Mouse (Mus musculus) kidney, adult 8-10 months (tissue): ENCODE measurements around the gene E430018J23Rik.
"Not testable (repeated sequence)": the region's sequence is repeated elsewhere in the genome, so short reads cannot be mapped to it uniquely, and the experiment has no call there.

Experiments
- DNase-seq, 2 experiments: peaks; one replicate each; pipeline ENCODE4 v3.0.0; 2022

The E430018J23Rik gene

DNA sequence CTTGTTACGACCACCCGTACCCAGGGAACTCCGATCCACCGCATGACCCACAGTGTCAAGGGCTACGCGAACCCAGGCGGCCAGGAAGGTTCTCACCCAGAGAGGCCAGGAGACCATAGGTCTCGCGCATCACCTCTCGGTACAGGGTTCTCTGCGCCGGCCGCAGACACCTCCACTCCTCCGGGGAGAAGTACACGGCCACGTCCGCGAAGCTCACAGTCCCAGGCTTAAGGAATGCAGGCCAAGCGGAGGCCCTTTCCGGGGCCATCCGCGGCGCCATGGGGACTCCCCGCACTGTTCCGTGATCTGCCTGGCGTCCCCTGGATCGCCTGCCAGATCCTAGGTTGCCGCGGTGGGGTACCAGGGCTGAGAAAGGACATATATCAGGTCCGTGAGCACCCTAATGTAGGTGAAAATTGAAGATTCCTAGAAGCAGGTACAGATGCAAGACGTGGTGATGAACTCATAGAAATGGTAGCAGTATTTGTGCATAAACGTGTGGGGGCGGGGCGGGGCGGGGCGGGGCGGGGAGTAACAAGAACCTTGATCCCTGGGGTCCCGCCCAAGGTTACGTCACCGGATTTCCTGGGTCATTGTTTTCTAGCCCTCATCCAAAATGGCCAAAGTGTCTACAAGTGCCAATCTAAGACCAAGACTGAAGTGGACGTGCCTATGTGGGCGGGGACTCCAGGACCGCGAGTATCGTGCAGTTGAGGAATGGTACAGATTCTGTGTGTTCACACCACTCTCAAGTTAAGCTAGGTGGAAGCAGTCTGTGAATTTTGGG is at the start of gene E430018J23Rik:
Gene E430018J23Rik, minus strand, starts transcription at position 473 of the 787 bp plus-strand sequence.
- DNase-seq: peak; percentile 99 to 100

DNA sequence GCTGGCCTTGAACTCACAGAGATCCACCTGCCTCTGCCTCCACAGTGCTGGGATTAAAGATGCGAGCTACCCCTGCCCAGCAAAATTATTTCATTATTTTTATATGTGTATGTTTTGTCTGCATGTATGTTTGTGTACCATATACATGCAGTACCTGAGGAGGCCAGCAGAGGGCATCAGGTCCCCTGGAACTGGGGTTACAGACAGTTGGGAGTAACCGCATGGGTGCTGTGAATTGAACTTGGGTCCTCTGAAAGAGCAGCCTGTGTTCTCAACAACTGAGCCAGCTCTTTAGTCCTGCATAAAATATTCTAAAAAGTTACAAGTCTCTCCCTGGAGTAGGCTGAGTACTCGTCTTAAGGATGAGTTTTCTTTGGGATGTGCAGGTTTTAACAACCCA is 44.3 kb upstream of the E430018J23Rik start:
- no peak for DNase-seq

DNA sequence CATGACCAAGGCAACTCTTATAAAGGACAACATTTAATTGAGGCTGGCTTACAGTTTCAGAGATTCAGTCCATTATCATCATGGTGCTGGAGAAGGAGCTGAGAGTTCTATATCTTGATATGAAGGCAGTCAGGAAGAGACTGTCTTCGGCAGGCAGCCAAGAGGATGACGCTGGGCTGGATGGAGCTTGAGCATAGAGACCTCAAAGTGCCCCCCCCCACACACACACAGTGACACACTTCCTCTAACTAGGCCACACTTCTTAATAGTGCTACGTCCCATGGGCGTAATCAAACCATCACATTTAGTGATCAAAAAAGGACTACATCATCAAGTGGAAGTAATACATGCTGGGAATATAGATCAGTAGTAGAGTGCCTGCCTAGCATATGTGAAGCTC is 41.8 kb upstream of the E430018J23Rik start:
- no peak for DNase-seq

DNA sequence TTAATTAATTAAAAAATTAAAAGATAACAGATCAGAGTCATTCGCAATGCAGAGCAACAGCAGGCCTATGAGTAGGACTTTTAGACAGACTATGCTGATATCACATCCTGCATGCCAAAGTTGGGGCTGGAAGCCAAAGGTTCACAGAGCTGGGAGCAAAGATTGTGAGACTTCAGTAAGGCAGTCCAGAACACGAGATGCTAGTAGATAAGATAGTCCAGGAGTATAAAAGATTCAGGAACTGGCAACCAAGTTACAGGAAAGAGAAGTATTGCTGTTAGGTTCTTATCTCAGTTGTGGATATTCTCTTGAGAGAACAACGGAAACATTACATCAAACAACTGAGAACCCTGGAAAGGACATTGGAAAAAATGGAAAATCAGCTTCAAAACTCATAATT is 32.9 kb upstream of the E430018J23Rik start:
- DNase-seq: peak; percentile 50 to 60

DNA sequence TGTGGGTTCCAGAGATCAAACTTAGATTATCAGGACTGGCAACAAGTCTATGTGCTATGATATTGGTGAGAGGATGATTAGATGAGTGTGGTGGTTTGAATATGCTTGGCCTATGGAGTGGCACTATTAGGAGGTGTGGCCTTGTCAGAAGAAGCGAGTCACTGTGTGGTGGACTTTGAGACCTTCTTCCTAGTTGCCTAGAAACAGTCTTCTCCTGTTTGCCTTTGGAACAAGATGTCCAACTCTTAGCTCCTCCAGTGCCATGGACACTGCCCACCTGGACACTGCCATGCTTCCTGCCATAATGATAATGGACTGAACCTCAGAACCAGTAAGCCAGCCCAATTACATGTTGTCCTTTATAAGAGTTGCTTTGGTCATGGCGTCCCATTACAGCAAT is 32.5 kb upstream of the E430018J23Rik start:
- peak; percentile 53 to 56 for DNase-seq

DNA sequence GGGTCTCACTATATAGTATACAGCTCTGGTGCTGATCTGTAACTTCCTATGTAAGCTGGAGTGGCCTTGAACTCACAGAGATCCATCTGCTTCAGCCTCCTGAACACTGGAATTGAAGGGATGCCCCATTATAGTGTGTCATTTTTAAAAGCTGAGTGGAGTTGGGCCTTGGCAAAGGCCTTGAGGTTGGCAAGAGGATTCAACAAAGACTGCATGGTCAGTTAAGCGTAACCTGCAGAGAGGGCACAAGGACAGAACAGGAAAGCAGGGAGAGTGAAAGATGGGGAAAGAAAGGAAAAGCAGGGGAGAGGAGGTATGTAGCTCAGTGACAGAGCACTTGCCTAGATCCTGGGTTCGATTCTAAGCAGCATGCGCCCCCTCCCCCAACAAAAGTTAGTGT is 31.9 kb upstream of the E430018J23Rik start:
- peak; percentile 52 to 54 for DNase-seq

DNA sequence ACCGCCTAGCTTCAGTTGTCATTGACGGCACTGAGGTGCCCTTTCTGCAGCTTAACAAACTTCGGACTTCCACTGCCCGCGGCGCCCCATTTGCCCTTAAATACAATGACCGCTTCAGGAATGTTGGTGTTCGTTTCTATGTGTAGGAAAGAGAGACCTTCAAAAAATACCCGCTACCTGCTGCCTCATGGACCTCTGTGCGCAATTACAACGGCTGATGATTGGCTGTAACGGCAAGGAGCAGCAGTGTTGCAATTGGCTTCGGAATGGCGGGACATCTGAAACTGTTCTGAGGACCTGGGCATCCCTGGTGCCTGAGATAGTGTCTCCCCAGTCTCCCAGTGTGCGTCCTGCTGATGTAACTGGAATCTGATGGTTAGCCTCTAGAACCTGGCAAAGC is 28.8 kb upstream of the E430018J23Rik start:
- DNase-seq: peak; percentile 46 to 49

DNA sequence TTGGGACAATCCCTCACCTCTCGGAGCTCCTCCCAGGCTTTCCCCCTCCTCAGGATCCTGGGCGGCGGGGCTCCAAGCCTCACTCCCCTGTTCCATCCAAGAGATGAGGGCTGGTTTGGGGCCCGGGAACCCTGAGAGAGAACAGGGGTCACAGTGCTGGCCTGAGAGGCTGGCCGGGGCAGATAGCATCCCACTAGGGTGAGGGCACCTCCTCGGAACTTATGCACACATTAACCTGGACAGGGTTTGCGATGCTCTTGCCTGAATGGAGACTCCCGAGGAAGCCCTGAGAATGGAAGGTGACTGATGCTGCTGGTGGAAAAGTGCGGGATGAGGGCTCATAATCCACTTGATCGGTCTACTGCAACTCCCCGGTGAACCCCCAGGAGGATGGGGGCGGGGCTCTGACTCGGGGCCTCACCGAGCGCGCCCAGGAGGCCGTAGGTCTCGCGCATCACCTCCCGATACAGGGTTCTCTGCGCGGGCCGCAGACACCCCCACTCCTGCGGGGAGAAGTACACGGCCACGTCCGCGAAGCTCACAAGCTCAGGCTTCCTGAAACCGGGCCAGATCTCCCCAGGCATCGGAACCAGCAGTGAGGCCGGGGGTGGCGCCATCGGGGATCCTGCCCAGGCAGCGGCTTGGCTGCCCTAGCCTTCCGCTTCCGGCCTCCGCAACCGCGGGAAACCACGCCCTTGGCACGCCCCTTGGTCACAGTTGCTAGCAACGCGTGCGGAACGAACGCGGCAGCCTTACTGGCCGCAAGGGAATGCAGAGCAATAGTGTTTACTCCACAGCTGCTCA is 28.2 kb upstream of the E430018J23Rik start, which contains the start of gene Zfp688:
Gene Zfp688, minus strand, starts transcription at position 681 of the 804 bp plus-strand sequence.
- DNase-seq: peak; percentile 92 to 96

DNA sequence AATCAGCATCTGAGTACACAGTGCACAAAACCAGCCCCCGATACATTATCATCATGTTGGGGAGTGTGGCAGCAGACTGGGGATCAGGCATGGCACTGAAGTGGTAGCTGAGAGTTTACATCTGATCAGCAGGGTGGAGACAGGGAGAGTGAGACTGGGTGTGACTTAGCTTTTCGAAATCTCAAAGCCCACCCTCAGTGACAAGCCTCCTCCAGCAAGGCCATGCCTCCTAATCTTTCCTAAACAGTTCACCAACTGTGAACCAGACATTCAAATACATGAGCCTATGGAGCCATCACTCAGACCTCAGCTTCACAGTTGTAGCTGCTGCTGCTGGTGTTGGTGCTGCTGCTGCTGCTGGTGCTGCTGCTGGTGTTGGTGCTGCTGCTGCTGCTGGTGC is 18.0 kb upstream of the E430018J23Rik start:
- DNase-seq: no peak

DNA sequence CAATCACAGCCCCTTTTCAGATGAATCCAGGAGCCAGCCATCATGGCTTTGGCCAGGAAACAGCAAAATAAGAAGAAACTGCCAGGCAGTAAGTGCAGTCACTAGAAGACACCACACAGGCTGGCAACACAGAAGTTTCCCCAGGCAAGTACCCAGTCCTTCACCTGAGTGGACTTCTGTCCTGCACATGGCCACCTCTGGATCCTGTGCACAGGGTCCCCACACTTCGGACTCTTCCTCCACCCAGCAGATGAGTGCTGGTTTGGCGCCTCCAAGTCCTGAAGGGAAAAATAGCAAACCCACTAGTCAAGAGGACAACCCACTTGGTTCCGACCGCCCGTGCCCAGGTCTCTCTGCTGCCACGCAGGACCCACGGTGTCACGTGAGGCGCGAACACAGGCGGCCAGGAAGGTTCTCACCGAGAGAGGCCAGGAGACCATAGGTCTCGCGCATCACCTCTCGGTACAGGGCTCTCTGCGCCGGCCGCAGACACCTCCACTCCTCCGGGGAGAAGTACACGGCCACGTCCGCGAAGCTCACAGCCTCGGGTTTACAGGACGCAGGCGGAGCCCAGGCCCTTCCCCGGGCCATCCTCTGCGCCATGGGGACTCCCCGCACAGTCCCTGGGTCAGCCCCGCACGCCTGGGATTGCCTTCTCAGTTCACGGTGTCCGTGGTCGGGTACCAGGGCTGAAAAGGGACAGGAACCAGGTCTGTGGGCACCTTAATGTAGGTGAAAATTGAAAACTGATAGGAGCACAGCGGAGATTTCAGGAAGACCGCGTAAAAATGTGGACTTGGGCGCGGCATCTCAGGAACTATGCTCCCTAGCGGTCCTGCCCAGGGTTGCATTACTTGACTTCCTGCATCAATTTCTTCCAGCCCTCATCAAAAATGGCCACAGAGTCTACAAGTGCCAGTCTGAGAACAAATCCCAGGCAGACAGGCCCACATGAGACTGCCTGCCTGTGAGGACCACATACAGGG is 12.9 kb upstream of the E430018J23Rik start, which contains the start of gene Zfp764:
Gene Zfp764, minus strand, starts transcription at position 821 of the 986 bp plus-strand sequence.
- peak; percentile 87 to 94 for DNase-seq

DNA sequence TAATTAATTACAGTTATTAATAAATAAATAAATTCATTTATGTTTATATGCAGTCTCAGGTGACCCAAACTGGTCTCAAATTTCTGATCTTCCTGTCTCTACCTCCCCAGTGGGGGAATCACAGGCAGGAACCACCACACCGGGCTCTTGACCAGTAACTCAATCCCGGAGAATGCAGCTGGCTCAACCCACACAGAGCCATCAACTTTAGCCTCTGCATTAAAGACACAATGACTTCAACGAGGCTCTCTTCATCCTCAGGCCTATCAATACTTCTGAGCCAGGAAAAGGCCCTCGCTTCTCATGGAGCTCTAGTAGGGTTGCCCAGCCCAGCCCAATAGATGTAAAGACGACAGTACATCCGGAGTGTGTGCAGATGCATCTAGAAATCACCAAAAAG is 10.7 kb upstream of the E430018J23Rik start:
- not testable (repeated sequence) for DNase-seq

DNA sequence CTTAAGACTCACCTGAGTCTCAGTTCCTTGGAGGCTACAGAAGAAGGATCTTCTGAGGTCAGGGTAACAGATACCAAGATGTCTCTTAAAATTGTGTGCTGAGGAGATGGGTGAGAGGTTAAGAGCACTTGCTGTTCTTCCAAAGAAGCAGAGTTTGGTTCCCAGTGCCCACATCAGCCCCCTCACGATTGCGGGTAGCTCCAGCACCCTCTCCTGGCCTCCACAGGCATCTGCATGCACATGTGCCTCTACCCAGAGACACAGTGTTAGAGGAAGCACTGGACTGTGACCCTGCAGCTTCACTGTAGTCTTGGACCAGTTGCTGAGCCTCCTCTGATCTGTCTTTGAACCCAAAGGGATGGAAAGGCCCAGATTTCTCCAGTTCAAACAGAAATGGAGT is 9.6 kb upstream of the E430018J23Rik start:
- DNase-seq: no peak

DNA sequence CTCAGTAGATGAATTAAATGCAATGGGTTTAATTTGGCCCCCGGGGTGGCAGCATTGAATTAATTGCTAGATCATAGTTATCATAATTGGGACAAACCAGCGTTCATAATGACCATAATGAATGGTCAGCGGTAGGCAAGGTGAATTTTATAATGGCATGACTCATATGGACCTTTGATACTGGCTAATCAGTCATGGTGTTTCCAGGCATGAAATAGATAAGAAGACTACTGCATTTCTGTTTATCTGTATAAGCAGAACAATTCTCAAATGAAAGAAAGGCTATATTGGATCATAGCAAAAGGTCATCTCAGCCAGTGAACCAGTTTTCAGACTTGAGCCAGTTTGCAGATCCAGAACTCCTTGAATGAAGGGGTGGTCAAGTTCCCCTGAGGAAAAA is 6.9 kb upstream of the E430018J23Rik start:
- DNase-seq: no peak

DNA sequence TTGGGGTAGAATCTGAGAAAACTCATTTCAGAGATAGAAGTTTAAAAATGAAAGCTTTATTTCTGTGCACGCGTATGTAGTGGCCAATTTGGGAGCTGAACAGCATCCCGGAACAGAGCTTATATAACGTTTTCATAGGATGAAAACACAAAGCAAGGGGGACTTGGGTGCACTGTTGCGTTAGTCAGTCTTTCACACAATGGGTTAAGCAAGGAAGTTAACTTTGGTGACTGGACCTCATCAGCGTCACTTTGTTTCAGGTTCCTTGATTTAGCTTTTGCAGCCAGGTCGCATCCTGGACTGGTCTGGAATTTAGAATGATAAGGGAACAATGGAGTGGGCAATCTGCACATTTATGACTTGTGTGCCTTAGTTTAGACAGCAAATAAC is 510 bp upstream of the E430018J23Rik start:
- no peak for DNase-seq

DNA sequence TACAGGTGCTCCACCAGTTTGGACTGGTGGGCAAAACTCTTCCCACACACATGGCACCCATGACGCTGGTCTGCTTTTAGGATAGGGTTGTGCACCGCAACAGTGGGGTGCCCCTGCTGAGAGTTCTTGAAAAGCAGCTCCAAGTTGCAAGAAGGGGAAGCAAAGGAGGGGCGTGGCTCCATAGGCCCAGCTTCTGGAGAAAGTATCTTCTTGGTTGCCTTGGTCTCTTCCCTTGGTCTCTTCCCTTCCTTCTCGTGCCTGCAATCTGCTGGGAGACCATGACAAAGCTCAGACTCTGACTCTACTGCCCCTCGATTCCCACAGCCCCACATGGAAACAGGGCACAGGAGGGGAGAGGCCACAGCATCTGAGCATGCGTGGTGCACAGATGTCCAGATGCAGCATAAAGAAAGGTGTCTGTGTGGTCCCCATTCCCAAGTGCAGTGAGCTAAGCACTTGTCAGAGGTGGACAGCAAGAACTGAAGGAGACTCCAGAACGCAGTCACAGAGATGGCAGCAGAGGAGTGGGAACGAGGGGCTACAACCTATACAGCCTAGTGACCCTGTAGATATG is 1.1 kb downstream of the E430018J23Rik start:
- DNase-seq: no peak

DNA sequence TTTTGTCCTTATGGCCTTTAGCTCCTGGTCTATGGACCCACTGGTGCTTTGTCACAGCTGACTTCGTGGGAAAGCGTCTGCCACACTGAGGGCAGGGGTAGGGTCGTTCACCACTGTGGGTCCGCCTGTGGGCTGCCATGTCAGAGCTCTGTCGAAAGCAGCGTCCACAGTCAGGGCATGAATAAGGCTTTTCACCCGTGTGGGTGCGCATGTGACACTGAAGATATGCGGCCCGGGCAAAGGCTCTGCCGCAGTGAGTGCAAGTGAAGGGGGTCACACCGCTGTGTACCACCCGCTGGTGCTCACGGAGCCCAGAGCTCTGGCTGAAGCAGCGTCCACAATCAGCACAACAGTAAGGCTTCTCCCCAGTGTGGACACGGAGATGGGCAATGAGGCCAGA is 1.9 kb downstream of the E430018J23Rik start:
- no peak for DNase-seq

DNA sequence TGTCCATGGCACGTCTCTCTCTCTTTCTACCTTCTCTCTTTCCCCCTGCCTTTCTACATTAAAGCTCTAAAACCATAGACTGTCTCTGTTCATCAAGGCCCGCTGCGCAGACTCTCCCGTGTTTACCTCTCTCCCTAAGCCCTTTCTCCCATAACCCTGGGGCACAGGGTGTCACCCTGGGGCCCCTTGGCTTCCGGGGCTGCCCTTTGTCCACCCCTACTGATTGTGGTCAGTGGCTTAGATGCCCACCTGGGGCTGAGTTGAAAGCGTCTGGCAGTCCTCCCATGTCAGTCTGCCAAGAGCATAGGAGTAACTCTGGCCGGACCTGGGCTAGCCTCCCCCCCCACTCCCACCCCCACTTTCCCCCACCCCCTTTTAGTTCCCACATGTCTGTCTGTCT is 3.1 kb downstream of the E430018J23Rik start:
- no peak for DNase-seq

DNA sequence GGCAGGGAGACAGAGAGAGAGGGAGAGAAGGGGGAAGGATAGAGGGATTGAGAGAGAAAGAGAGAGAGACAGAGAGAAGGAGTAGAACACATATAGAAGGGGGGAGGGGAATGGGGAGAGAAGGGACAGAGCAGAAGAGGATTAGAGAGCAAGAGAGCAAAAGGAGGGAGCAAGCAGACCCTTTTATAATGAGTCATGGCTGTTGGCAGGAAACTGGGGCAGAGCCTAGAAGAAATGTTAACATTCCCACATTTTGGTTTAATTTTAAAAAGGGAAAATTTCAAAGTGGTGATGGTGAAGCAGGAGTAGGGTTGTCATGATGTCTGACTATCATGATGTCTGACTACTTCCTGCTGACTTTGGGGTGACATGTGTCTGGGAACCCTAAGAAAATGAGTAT is 5.2 kb downstream of the E430018J23Rik start:
- not testable (repeated sequence) for DNase-seq

DNA sequence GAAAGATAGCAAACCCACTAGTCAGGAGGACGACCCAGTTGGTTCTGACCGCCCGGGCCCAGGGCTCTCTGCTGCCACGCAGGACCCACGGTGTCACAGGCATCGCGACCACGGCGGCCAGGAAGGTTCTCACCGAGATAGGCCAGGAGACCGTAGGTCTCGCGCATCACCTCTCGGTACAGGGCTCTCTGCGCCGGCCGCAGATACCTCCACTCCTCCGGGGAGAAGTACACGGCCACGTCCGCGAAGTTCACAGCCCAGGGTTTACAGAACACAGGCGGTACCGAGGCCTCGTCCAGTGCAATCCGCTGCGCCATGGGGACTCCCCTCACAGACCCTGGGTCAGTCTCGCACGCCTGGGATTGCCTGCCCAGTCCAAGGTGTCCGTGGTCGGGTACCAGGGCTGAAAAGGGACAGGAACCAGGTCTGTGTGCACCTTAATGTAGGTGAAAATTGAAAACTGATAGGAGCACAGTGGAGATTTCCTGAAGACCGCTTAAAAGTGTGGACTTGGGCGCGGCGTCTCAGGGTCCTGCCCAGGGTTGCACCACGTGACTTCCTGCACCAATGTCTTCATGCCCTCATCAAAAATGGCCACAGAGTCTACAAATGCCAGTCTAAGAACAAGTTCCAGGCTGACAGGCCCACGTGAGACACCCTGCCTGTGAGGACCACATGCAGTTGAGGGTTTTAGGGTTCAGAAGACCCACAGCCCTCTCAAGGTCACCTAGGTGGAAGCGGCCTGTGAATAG is 6.6 kb downstream of the E430018J23Rik start, which contains the start of gene 9130019O22Rik:
Gene 9130019O22Rik, minus strand, starts transcription at position 526 of the 752 bp plus-strand sequence.
- DNase-seq: peak; percentile 94 to 95

DNA sequence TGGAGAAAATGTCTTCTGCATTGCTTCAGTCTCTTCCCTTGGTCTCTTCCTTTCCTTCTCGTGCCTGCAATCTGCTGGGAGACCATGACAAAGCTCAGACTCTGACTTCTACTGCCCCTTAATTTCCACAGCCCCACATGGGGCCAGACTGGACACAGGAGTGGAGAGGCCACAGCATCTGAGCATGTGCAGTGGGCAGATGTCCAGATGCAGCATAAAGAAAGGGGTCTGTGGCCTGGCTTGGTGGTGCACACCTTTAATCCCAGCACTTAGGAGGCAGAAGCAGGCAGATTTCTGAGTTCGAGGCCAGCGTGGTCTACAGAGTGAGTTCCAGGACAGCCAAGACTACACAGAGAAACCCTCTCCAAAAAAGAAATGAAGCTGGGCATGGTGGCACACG is 7.9 kb downstream of the E430018J23Rik start:
- DNase-seq: not testable (repeated sequence)

DNA sequence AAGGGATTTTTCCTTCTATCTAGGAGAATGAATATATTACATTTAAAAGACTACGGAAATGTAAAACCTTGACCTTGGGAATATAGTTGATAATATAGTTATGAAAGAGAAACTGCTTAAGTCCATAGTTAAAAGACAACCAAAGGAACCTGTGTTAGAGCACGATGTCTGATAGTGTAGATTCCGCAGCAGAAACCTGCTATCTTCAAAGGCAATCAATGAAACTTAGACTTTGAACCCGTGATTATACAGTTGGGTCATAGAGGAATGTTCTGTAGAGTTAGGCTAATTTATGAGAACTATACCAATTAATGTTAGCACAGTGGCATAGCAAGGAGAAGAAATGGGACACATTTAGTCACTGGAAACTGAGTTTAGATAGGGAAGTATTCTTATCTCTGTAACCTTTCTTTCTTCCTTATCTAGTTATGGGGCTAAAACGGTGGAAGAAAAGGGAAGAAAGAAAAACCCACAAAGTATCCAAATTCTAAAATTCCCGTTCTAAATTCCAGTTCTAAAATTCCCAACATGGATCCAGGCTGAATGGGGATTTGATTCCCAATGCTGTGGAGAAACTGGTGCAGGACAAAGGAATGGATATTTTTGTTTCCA is 15.0 kb downstream of the E430018J23Rik start:
- DNase-seq: no peak
